Mouse (Mus musculus) spleen, postnatal 36 days (tissue): Measurements from ENCODE around the gene Kat14.
A peak's percentile ranks its signal among the peaks of the same experiment; 100 is the strongest.
"Not testable (repeated sequence)": the region's sequence is repeated elsewhere in the genome, so short reads cannot be mapped to it uniquely, and the experiment has no call there.

ENCODE experiments used
- DNase-seq, 2 experiments: peaks; one replicate each; pipeline ENCODE4 v3.0.0; 2022; ENCODE audit warnings: low spot score in 2 of 2, mixed read lengths in 1 of 2

Kat14 gene

GRCm38 (mm10) chr2:144368400-144369019, at the start of gene Kat14, which contains the start of gene Pet117:
Kat14 (plus strand) TSS chr2:144368983.
Pet117 (plus strand) TSS chr2:144368996.
- DNase-seq = peak; percentile 92 to 93

- no peak for DNase-seq
These were observed 44.6 kb upstream of the Kat14 start for GRCm38 (mm10) chr2:144324218-144324617.

- no peak for DNase-seq
These were observed 39.3 kb upstream of the Kat14 start for GRCm38 (mm10) chr2:144329451-144329850.

DNA sequence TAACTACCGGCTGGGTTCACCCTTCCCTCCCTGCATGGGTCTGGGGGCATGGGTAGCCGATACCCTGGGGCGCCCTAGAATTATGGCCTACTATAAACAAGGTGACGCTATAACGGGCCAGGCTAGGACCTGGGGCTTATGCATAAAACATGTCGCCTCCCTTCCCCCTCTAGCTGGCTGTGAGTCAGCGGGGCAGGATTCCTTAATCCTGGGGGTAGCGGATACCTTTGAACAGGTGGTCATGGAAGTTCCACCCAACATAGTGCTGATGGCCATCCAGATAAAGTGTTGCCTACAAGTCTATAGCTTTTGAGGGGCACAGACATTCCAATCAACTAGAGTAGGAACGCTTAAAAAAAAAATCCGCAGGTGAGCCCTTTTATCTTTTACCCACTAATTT, 38.8 kb upstream of the Kat14 start:
- no peak for DNase-seq

GRCm38 (mm10) chr2:144330352-144330959, 38.3 kb upstream of the Kat14 start:
- DNase-seq = no peak

- peak in 1 of 2 experiments; percentile 8 for DNase-seq
These were observed 37.8 kb upstream of the Kat14 start for GRCm38 (mm10) chr2:144330960-144331371.

DNA sequence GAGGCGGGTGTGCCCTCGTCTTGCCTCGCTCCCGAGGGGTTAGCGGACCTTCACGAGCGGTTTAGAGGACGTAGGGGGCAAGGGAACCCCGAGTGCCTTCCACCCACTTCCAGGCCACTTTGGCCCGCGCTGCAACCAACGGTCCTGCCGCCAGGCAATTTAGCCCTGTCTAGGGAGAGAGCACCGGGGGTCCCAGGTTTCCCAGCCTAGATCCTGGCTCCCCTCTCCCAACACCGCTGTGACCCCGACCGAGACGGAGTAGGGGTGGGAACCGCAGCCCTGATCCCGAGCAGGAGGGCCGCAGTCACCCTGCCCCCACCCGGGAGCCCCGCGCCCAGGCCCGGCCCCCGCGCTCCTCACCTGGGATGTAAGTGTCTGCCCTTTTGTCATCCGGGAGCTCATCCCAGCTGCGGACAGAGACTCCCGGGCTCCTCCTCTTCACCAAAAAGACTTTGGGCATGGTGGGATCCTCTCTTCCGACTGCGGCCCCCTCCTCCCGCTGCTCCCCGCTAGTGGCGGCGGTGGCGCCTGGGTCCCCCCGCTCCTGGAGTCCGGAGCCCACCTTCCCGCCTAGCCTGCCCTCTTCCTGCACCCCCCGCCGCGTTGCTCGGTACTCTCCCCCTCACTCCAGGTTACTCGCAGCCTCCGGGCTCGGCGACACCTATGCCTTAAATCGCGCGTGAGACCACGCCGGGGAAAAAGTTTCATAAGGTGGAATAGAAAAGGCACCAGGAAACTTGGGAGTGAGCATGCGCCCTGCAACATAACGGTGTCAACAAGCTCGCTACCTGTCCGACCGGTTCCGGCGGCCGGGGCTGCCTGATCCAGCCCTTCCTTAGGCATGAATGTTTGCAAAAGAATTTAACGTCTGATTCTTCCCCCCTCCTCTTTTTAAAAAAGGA, 37.1 kb upstream of the Kat14 start, which contains the start of gene Ovol2:
Gene Ovol2, minus strand, starts transcription at position 746 of the 902 bp plus-strand sequence.
- DNase-seq = no peak

GRCm38 (mm10) chr2:144332486-144332885, 36.3 kb upstream of the Kat14 start:
- DNase-seq = no peak

DNA sequence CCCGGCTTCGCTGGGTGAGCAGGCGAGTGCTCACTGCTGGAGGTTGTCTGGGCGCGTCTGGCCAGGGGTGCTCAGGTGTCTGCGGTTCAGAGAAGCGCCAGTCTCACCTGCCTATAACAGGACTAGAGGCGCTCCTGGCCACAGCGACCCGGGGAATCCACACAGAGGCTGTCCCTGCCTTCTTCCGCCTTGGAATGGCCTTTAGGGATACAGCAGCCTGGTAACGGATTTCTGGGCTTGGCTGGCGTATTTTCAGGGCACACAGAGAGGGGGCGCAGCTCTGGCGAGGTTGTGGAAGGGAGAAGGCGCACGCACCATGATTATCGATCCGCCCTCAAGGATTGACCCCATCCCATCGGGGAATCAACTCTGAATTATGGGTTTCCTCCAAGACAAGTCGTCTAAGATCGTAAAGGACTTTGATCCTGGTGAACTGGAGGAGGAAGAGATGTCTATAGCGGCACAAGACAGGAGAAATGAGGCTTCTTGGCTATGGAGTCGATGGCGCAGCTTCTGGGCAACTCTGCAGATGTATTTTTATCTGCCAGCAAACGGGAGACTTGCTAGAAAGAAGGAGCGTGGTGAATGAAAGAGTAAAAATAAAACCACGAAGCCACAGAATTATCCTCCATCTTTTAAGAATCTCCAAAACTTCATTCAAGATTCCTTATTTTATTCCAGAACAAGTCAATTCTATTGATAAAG, 35.5 kb upstream of the Kat14 start:
- DNase-seq = no peak

DNA sequence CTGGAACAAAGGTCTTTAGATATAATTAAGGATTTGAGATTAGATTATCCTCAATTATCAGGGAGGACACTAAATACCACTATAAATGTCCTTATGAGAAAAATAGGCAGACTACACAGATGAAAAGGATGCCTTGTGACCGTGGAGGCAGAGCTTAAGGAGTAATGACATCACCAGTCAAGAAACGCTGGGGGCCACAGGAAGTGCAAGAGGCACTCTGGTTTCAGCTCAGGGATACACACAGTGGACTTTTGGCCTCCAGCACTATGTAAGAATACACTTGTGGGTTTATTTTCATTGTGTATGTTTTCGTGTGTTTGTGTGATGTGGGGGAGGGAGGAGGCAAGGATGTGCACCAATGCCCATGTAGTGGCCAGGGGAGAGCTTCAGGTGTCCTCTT, 31.6 kb upstream of the Kat14 start:
- DNase-seq = no peak

DNA sequence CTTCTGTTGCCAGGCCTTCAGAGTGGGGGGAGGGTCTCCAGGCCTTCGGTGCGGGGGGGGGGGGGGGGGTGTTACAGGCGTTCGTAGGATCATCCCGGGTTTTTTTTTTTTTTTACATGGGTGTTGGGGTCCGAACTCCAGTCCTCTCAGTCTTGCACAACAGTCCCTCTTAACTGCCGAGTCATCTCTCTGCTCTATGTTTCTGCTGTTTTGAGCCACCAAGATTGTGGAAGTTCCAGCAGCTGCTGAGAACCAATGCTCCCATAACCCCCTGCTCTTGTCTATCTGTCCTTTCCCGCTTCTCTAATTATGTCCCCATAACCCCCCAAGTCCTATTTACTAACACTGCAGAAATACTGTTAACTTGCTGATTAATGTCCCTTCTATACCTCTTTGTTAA, 31.1 kb upstream of the Kat14 start:
- DNase-seq = peak in 1 of 2 experiments; percentile 8

GRCm38 (mm10) chr2:144338149-144338548, 30.6 kb upstream of the Kat14 start:
- DNase-seq = not testable (repeated sequence)

DNA sequence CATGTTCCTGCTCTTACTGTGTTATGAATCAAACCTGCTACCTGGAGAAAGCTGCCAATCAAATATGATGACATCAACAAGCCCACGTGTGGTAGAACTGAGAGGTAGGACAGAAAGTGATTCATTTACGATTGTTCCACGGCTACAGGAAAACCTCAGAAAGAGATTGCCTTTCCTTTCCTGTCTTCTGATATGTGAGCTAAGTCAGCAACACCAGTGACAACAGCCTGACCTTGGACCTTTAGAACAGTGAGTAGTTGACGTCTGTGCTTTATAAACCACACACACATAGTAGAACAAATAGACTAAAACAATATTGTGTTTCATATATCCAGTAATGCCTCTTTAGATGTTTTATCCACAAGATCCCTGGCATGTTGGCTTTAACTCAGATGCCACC, 25.6 kb upstream of the Kat14 start:
- no peak for DNase-seq

DNA sequence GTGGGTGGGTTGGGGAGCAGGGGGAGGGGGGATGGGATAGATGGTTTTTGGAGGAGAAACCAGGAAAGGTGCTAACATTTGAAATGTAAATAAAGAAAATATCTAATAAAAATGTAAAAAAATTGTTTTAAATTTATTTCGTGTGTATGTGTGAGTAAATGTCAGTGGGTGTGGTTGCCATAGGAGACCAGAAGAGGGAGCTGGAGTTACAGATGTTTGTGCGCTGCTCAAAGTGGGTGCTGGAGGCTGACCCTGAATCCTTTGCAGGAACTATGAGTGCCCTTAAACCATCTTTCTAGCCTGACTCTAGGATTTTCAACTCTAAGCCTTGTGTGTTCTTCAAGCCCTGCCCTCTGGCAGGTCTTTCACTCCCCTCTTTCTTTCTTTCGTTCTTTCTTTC, 20.3 kb upstream of the Kat14 start:
- DNase-seq = no peak

DNA sequence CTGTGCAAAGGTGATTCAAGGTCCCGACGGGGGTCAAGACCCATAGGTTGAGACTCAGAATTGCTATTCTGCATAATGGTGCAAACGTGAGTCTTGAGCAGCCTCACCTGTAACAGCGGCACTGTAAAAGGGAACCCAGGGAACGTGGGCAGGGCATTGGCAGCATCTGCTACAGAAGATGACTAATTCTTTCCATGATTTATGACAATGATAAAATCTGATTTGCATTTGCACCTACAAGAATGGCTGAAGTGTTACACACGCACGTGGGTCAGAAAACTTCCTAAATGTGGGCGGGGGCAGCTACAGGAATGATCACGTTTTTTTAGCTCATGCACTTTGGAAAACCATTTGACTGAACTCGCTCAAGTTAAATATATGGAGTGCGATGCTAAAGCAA, 15.9 kb upstream of the Kat14 start:
- DNase-seq = no peak

DNA sequence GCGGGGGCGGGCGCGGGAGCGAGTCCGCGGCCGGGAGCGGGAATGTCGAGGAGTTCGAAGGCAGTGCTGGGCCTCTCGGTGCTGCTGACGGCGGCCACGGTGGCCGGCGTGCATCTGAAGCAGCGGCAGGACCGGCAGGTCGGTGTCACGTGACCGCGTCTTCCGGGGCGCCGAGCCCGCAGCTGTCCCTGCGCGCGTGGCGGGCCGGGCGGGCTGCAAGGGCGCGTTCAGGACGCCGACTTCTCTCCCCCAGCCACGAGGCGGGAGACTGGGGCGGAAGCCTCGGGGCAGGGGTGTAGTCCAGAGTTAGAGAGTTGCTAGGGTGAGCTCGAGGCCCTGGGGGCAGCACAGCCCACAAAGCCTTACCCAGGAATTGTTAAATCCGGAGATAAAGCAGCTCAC, 238 bp downstream of the Kat14 start:
- peak; percentile 76 to 81 for DNase-seq

DNA sequence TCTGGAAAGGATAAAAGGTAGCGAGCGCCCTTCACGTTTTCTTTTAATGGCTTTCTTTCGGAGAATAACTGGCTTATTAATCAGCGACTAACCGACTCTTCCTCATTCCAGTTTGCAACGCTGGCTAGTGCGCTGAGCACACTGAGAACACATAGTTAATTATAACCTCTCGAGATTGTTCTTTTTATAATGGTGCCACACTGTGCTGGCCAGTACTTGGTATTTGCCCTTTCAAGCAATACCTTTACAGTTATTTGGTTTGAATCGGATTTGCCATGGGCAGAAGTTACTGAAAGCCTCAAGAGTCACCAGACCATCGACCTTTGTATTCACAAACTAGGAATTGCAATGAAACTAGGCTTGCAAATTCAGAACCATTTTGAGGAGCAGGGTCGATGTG, 728 bp downstream of the Kat14 start:
- no peak for DNase-seq

DNA sequence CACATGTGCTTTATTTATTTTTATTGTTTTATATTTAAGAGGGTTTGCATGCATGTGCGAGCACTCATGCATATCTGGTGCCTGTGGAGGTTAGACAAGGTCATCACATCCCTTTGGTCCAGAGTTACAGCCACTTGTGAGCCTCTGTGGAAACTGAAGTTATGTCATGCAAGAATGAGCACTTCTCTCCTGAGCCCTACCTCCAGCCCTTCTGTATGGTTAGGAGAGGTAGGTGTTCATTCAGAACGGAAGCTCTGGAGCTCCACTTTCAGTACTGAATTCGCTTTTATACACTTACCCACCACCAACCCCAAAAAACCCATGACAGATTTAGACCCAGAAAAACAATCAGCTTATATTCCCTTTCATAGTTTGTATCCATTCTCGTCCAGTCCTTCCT, 2.8 kb downstream of the Kat14 start:
- no peak for DNase-seq

DNA sequence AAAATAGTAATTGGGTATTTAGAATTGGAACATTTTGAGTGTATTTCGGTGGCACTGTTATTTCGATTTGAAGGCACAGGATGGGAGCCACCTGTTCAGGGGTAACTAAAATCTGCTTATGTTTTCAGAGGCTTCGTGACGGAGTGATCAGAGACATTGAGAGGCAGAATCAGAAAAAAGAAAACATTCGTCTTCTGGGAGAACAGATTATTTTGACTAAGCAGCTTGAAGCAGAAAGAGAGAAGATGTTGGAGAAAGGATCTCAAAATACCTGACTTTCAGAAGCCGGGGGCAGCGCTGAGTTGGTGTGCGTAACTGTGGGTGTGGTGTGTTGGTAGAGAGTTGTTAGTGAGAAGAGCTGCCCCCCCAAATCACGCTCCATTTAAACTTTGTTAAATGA, 4.3 kb downstream of the Kat14 start:
- DNase-seq = no peak

GRCm38 (mm10) chr2:144375063-144375703, 6.4 kb downstream of the Kat14 start:
- no peak for DNase-seq

DNA sequence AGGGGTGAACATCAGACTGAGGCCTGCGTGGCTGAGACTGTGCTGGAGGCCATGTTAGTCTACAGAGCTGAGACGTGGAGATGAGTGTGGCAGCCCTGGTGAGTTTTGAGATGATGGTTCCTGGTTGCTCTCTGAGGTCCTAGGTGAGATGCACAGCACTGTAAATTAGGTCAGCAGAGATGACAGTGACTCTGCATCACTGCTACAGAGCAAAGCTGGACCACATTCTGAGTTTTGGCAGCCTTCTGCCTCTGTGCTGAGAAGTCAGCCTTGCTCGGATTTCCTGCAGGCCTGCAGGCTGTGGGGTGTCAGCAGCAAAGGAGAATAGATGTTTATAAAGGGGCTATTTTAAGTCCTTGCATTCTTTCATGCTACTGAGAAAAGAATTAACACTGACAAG, 12.5 kb downstream of the Kat14 start:
- DNase-seq = no peak
